Mouse (Mus musculus): ENCODE results near the gene Lbh. TPM values are rescaled to one million over a fixed set of nuclear protein-coding genes. Genes with fewer than 3 reads are reported as not detected.

The Lbh gene
- polyA plus RNA-seq (2015; fragmentation: Nextera tagmentation; extraction: Ambion mirVana) = 2.5 and 2.8 TPM in 2 replicates

DNA sequence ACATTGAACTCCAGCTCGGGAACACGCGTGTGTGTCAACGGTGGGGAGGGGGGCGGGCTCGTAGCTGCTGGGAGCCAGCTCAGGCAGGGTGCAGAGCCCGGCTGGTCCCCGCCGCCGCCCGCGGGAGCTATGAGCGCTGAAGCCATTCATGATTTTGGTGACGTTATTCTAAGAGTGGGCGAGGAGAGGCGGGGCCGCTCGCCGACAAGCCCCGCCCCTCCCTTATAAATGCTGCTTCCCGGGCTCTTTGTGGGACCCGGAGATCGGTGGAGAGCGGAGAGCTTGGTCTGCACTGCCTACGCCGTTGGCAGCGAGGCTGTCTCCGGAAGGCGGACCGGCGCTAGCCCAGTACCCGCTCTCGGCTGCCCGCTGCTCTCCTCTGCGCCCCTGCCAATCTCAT is at the start of gene Lbh:
Gene Lbh (plus strand): TSS at position 253 of the 400 bp plus-strand sequence.
- Histone ChIP-seq H3K27ac (peak within 1 kb of the TSS; percentile 88), H3K4me1 (peaks cover 48% of the 10 kb centered on the region), H3K4me2 (peak within 1 kb of the TSS; percentile 90), H3K9me3 (no peaks in the 10 kb centered on the region), H3K36me3 (0 out of 2 replicates have a peak, but pooled peaks cover 2% of the 10 kb centered on the region), H3K27me3 (0 out of 2 replicates have a peak, but pooled peaks cover 3% of the 10 kb centered on the region), H3K4me3 (peak within 1 kb of the TSS; percentile 70), H3K9ac (peak within 1 kb of the TSS; percentile 71)
- peak; percentile 85 for ATAC-seq (ENCODE audit: insufficient number of reproducible peaks, low FRiP score, low TSS enrichment, low read depth)
- under 1% methylated on average over 35 of the region's 35 CpGs for WGBS

DNA sequence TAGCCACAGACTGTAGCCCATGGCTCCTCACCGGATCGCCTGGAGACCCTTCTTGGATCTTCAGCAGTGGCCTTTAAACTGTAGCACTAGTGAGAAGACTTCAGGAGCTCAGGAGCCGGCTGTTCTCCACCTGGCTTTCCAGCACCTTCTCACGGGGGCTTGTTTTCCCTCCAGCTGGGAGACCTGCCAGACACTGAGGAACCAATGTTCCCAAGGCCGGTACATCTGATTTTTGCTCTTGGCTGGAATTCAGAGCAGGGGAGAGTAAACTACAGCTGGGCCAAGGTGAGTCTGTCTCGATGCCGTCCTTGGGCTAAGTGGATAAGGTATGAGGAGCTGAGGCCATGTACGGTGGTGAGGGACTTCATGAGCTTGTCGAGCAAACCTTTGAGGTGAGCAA is 39.1 kb upstream of the Lbh start:
- Histone ChIP-seq H3K36me3 (no peaks in the 10 kb centered on the region), H3K4me2 (no peak overlapping the region), H3K9ac (no peak overlapping the region), H3K4me1 (no peaks in the 10 kb centered on the region), H3K4me3 (no peak overlapping the region), H3K27me3 (no peaks in the 10 kb centered on the region), H3K27ac (no peak overlapping the region), H3K9me3 (no peaks in the 10 kb centered on the region)
- 76% methylated on average over 9 of the region's 9 CpGs for WGBS
- no peak for ATAC-seq (ENCODE audit: insufficient number of reproducible peaks, low FRiP score, low TSS enrichment, low read depth)

GRCm38 (mm10) chr17:72880156-72880555 is 37.9 kb upstream of the Lbh start:
- Histone ChIP-seq H3K9ac (no peak overlapping the region), H3K27me3 (no peaks in the 10 kb centered on the region), H3K27ac (no peak overlapping the region), H3K4me3 (no peak overlapping the region), H3K36me3 (no peaks in the 10 kb centered on the region), H3K4me2 (no peak overlapping the region), H3K4me1 (no peaks in the 10 kb centered on the region), H3K9me3 (no peaks in the 10 kb centered on the region)
- WGBS = 63% methylated on average over 3 of the region's 3 CpGs
- no peak for ATAC-seq (ENCODE audit: insufficient number of reproducible peaks, low FRiP score, low TSS enrichment, low read depth)

- H3K27ac ChIP-seq = no peak overlapping the region
- H3K4me2 ChIP-seq = no peak overlapping the region
- H3K36me3 ChIP-seq = no peaks in the 10 kb centered on the region
- no peaks in the 10 kb centered on the region for H3K9me3 ChIP-seq
- ATAC-seq (ENCODE audit: insufficient number of reproducible peaks, low FRiP score, low TSS enrichment, low read depth) = no peak
- no peak overlapping the region for H3K9ac ChIP-seq
- H3K4me3 ChIP-seq = no peak overlapping the region
- H3K4me1 ChIP-seq = no peaks in the 10 kb centered on the region
- no peaks in the 10 kb centered on the region for H3K27me3 ChIP-seq
- 70% methylated on average over 3 of the region's 3 CpGs for WGBS
Measured at GRCm38 (mm10) chr17:72881051-72881450, 37.1 kb upstream of the Lbh start.

DNA sequence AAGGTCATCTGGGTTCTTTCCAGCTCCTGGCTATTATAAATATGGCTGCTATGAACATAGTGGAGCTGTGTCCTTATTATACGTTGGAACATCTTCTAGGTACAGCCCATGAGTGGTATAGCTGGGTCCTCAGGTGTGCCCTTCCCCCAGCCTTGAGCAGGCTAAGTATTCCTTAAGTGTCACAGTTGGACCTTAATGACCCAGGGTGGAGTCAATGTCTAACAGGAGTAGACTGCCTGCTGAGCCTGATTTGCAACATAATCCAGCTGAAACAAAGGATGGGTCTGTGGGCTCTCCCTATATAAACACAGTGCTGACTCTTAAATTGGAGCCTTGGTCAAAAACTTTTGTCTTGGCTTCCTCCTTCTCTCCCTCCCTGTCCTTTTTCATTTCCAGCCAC is 36.3 kb upstream of the Lbh start:
- 63% methylated on average over 1 of the region's 1 CpGs for WGBS
- Histone ChIP-seq H3K4me2 (no peak overlapping the region), H3K27ac (no peak overlapping the region), H3K36me3 (no peaks in the 10 kb centered on the region), H3K4me3 (no peak overlapping the region), H3K4me1 (no peaks in the 10 kb centered on the region), H3K9ac (no peak overlapping the region), H3K9me3 (no peaks in the 10 kb centered on the region), H3K27me3 (no peaks in the 10 kb centered on the region)
- ATAC-seq (ENCODE audit: insufficient number of reproducible peaks, low FRiP score, low TSS enrichment, low read depth) = no peak

DNA sequence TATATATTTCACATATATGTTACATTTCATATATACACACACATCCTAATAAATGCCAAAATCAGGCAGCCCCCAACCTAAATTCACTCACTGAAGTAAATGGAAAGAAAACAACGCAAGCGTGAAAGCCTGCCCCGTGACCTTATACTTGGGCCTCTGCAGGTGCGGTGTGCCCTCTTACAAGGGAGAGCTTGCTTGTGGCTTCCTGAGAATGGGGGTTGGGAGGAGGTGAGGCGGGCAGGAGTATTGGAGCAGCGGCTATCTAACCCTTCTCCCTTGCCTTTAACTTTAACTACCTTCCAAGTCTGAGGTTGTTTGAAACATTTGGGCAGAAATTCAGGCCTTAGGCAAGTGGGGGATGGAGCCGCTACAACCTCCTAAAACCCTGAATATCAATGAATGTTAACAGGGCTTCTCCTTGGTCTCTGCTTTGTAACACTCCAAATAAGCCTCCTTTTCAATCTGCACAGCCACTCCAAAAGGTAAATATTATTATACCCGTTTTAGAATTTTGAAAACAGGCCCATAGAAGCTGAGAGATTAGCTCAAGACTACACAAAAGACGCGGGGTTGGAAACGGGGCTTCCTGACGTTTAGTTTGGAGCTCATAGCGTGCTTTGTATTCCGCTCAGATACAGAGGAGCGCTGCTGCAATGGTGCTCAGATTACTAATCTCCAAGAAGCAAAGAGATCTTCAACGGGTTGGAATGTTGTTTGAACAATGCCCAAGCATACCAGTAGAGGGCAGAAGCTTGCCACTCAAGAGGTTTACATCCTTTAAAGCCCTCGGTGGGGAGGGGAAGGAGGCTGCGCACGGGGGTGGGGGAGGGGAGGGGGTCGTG is 28.3 kb upstream of the Lbh start:
- H3K9me3 ChIP-seq = no peaks in the 10 kb centered on the region
- WGBS = 23% methylated on average over 19 of the region's 20 CpGs
- H3K4me1 ChIP-seq = peaks cover 8% of the 10 kb centered on the region; the same call in 1 of the 2 replicates
- H3K36me3 ChIP-seq = no peaks in the 10 kb centered on the region
- H3K27me3 ChIP-seq = no peaks in the 10 kb centered on the region
- no peak overlapping the region for H3K27ac ChIP-seq
- ATAC-seq (ENCODE audit: insufficient number of reproducible peaks, low FRiP score, low TSS enrichment, low read depth) = no peak
- H3K9ac ChIP-seq = no peak overlapping the region
- H3K4me2 ChIP-seq = no peak overlapping the region
- no peak overlapping the region for H3K4me3 ChIP-seq

- WGBS = 65% methylated on average over 8 of the region's 8 CpGs
- no peak overlapping the region for H3K4me2 ChIP-seq
- no peak for ATAC-seq (ENCODE audit: insufficient number of reproducible peaks, low FRiP score, low TSS enrichment, low read depth)
Measured at GRCm38 (mm10) chr17:72890398-72890898, 27.7 kb upstream of the Lbh start.

DNA sequence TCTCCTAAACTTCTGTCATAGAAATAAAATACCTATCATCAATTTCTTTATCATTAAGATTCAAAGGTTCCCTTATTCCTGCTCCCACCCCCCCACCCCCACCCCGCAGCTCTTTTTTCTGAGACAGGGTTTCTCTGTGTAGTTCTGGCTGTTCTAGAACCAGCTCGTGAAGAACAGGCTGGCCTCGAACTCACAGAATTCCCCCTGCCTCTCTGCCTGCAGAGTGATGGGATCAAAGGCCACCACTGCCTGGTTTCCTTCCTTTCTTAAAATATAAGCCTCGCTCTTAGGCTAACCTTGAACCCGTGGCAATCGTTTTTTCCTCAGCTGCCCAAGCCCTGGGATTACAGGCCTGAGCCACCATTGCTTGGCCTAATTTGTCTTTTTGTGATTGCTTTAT is 26.5 kb upstream of the Lbh start:
- no peaks in the 10 kb centered on the region for H3K36me3 ChIP-seq
- no peaks in the 10 kb centered on the region for H3K27me3 ChIP-seq
- H3K4me2 ChIP-seq = no peak overlapping the region
- no peak for ATAC-seq (ENCODE audit: insufficient number of reproducible peaks, low FRiP score, low TSS enrichment, low read depth)
- no peak overlapping the region for H3K9ac ChIP-seq
- H3K9me3 ChIP-seq = no peaks in the 10 kb centered on the region
- H3K27ac ChIP-seq = no peak overlapping the region
- H3K4me3 ChIP-seq = no peak overlapping the region
- WGBS = 90% methylated on average over 6 of the region's 6 CpGs
- peaks cover 8% of the 10 kb centered on the region; the same call in 1 of the 2 replicates for H3K4me1 ChIP-seq

More at GRCm38 (mm10) chr17:72890398-72890898, 27.7 kb upstream of the Lbh start:
- no peaks in the 10 kb centered on the region for H3K36me3 ChIP-seq
- H3K27me3 ChIP-seq = no peaks in the 10 kb centered on the region
- H3K4me3 ChIP-seq = no peak overlapping the region
- no peak overlapping the region for H3K27ac ChIP-seq
- H3K4me1 ChIP-seq = peaks cover 8% of the 10 kb centered on the region; the same call in 1 of the 2 replicates
- H3K9ac ChIP-seq = no peak overlapping the region
- no peaks in the 10 kb centered on the region for H3K9me3 ChIP-seq

GRCm38 (mm10) chr17:72895506-72895905 is 22.6 kb upstream of the Lbh start:
- no peak overlapping the region for H3K4me2 ChIP-seq
- H3K4me3 ChIP-seq = no peak overlapping the region
- H3K27me3 ChIP-seq = no peaks in the 10 kb centered on the region
- H3K4me1 ChIP-seq = 0 out of 2 replicates have a peak, but pooled peaks cover 2% of the 10 kb centered on the region
- no peak for ATAC-seq (ENCODE audit: insufficient number of reproducible peaks, low FRiP score, low TSS enrichment, low read depth)
- WGBS = 89% methylated on average over 3 of the region's 3 CpGs
- H3K9ac ChIP-seq = no peak overlapping the region
- no peaks in the 10 kb centered on the region for H3K36me3 ChIP-seq
- no peaks in the 10 kb centered on the region for H3K9me3 ChIP-seq
- H3K27ac ChIP-seq = no peak overlapping the region

DNA sequence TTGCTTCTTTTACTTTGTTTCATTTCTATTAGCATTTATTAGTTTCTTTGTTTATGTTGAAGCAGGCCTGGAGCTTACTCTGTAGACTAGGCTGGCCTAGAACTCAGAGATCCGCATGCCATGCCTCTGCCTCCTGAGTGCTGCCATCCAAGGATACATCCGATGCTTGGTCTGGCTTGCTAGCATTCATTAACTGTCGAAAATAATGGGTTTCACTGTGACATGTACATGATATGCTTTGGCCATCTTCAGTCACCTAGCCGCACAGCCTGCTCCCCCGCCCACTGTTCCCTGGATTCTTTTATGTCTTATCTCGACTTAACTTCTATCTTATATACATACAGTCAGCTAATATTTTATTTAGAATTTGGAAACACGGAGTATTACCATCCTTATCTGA is 21.0 kb upstream of the Lbh start:
- no peaks in the 10 kb centered on the region for H3K36me3 ChIP-seq
- H3K4me2 ChIP-seq = no peak overlapping the region
- no peak overlapping the region for H3K4me3 ChIP-seq
- no peak overlapping the region for H3K9ac ChIP-seq
- no peaks in the 10 kb centered on the region for H3K4me1 ChIP-seq
- no peak for ATAC-seq (ENCODE audit: insufficient number of reproducible peaks, low FRiP score, low TSS enrichment, low read depth)
- no peak overlapping the region for H3K27ac ChIP-seq
- no peaks in the 10 kb centered on the region for H3K9me3 ChIP-seq
- 85% methylated on average over 7 of the region's 7 CpGs for WGBS
- H3K27me3 ChIP-seq = no peaks in the 10 kb centered on the region

GRCm38 (mm10) chr17:72897961-72898360 is 20.1 kb upstream of the Lbh start:
- H3K4me3 ChIP-seq = no peak overlapping the region
- no peaks in the 10 kb centered on the region for H3K9me3 ChIP-seq
- ATAC-seq (ENCODE audit: insufficient number of reproducible peaks, low FRiP score, low TSS enrichment, low read depth) = no peak
- no peak overlapping the region for H3K4me2 ChIP-seq
- H3K9ac ChIP-seq = no peak overlapping the region
- no peaks in the 10 kb centered on the region for H3K36me3 ChIP-seq
- no peaks in the 10 kb centered on the region for H3K27me3 ChIP-seq
- H3K27ac ChIP-seq = no peak overlapping the region
- no peaks in the 10 kb centered on the region for H3K4me1 ChIP-seq
- WGBS = 68% methylated on average over 5 of the region's 5 CpGs

DNA sequence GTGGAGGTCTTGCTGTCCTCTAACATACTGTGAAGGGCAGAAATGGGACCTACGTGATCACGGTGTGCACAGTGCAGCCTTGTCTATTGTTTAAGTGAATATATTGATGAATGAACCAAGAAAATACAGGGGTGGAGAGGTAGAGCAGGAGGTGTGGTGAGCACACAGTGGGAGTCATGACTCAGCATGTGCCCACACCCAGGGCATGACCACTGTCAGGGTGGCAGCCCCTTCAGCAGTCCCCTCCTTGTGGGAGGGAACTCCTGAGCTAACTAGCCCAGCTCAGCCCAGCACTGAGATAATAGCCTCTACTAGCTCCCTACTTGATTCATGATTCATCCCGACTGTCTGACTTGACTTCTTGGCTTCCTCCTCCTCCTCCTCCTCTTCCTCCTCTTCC is 19.3 kb upstream of the Lbh start:
- Histone ChIP-seq H3K9me3 (no peaks in the 10 kb centered on the region), H3K9ac (no peak overlapping the region), H3K4me3 (no peak overlapping the region), H3K27ac (no peak overlapping the region), H3K36me3 (no peaks in the 10 kb centered on the region), H3K27me3 (no peaks in the 10 kb centered on the region), H3K4me2 (no peak overlapping the region), H3K4me1 (no peaks in the 10 kb centered on the region)
- WGBS = 75% methylated on average over 3 of the region's 3 CpGs
- no peak for ATAC-seq (ENCODE audit: insufficient number of reproducible peaks, low FRiP score, low TSS enrichment, low read depth)
